Comparison of ENCODE assay signal across 9 mouse cellular contexts in the genomic region with DNA sequence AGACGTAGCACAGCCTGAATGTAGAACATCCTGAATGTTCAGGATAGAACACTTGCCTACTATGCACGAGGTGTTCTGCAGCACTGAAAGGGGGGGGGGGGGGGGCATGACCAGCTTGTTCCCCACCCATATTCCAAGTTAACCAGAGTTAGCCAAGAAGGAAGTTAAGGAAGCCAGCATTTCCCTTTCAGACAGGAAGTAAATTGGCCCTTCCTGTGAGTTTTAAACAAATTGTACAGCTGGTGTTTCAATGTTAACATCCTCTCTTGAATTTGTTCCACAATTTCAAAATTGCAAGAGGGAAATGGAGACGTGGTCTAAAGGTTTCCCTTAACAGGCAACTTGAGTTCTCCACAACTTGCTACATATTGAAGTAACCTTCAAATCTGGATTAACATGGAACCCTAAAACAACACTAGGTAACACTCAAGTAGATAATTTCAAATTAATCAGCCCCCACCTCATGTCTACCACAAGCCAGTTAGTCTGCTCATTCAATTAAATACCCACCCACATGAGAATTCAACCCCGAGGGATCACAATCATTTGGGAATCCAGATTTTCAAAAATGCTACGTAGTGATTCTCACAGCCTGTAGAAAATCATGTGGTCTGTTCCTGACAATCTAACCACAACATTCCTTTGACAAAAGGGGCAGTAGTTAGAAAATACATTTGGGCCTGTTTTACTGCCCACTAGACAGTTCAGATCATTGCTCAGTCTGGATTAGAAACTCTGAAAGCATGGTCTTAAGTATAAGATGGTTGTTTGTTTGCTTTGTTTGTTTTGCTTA. TPM values are rescaled to one million over a fixed set of nuclear protein-coding genes. Genes with fewer than 3 reads are reported as not detected.
DNase-seq lines count a peak whose midpoint lies in the region; ATAC-seq and TF ChIP-seq lines count a peak whose summit lies in the region.
"Had no signal": no experiment of that assay in that cellular context is flagged by ENCODE, and none has a peak within 500 bp of the region (broad histone marks: within the 10 kb centered on the region; RNA-seq: fewer than 3 reads in every experiment).

No protein-coding gene starts in this region.

- intact Hi-C loops in heart, postnatal 10 days (cut with DNase I), result no loop called here

- H3K27me3 ChIP-seq in limb, embryonic 13.5 days, result no peaks in the 10 kb centered on the region
- no peaks in the 10 kb centered on the region for H3K27me3 ChIP-seq in stomach, embryonic 16.5 days (ENCODE audit: control insufficient read depth, insufficient read depth, low read length)

- no peak overlapping the region for H3K4me3 ChIP-seq in lung, adult 2 months (replicated peaks; ENCODE audit: extremely low read depth, low read depth, low read length)
- no peak overlapping the region for H3K4me3 ChIP-seq in limb, embryonic 13.5 days
- H3K4me3 ChIP-seq in stomach, embryonic 16.5 days (replicated peaks; ENCODE audit: low read length), result no peak overlapping the region

- H3K9me3 ChIP-seq in limb, embryonic 13.5 days, result no peaks in the 10 kb centered on the region
- no peaks in the 10 kb centered on the region for H3K9me3 ChIP-seq in stomach, embryonic 16.5 days (replicated peaks; ENCODE audit: control insufficient read depth, low read length)

- H3K27ac ChIP-seq in limb, embryonic 13.5 days, result peak overlapping the region; percentile 39; the same call in 1 of the 2 replicates
- peak overlapping the region; percentile 96 for H3K27ac ChIP-seq in stomach, embryonic 16.5 days (ENCODE audit: low read length)

- no peak overlapping the region for H3K9ac ChIP-seq in limb, embryonic 13.5 days
- H3K9ac ChIP-seq in stomach, embryonic 16.5 days (ENCODE audit: low read length), result 0 out of 2 replicates have a peak overlapping the region, but pooled peaks have one; percentile 10

- DNase-seq in heart, adult 11 months, result peak; percentile 92
- DNase-seq in heart, postnatal 10 days, result no peak
- DNase-seq in lung, postnatal 25 days (ENCODE audit: low spot score), result peak; percentile 74
- no peak for DNase-seq in lung, adult 2 months
- no peak for DNase-seq in layer of hippocampus, adult 18-20 months (ENCODE audit: low spot score in 2 of 2)
- no peak for DNase-seq in layer of hippocampus, adult 9-11 months
- DNase-seq: thymus, adult 18-20 months had no signal

- H3K36me3 ChIP-seq in limb, embryonic 13.5 days, result no peaks in the 10 kb centered on the region
- no peaks in the 10 kb centered on the region for H3K36me3 ChIP-seq in stomach, embryonic 16.5 days (ENCODE audit: control insufficient read depth, insufficient read depth, low read length)

- peaks cover 63% of the 10 kb centered on the region for H3K4me1 ChIP-seq in lung, adult 2 months (ENCODE audit: control insufficient read depth, insufficient read depth, low read length)
- peaks cover 62% of the 10 kb centered on the region for H3K4me1 ChIP-seq in limb, embryonic 13.5 days
- peaks cover 71% of the 10 kb centered on the region for H3K4me1 ChIP-seq in stomach, embryonic 16.5 days (ENCODE audit: control insufficient read depth, insufficient read depth, low read length)

- no peak for ATAC-seq in limb, embryonic 13.5 days (ENCODE audit: low FRiP score, low read depth)
- no peak for ATAC-seq in stomach, embryonic 16.5 days (ENCODE audit: insufficient read depth, low FRiP score)

- no peak for TF ChIP-seq CTCF in lung, adult 2 months (IDR thresholded peaks at IDR 0.05; ENCODE audit: insufficient read depth, low read length)

- 19% methylated on average over 5 of the region's 5 CpGs for WGBS in lung, adult 2 months
- 57% methylated on average over 5 of the region's 5 CpGs for WGBS in limb, embryonic 13.5 days
- 28% methylated on average over 5 of the region's 5 CpGs for WGBS in stomach, embryonic 16.5 days

- no peak overlapping the region for H3K4me2 ChIP-seq in limb, embryonic 13.5 days (replicated peaks)
- peak overlapping the region; percentile 53 for H3K4me2 ChIP-seq in stomach, embryonic 16.5 days (ENCODE audit: low read depth, low read length)

- TF ChIP-seq POLR2A in lung, adult 2 months (IDR thresholded peaks at IDR 0.05; ENCODE audit: borderline replicate concordance, extremely low read depth, low read depth, low read length), result no peak

RNA-seq across cellular contexts. Expression of a gene that starts 11.9 kb away (rescaled TPM):
- total RNA-seq in heart, postnatal 10 days (2021), result 100 to 1,000 TPM; 126 to 129 TPM
- 86.2 and 130 TPM in 2 replicates for polyA plus RNA-seq in lung, adult 2 months (2012; rRNA removed)
- polyA plus RNA-seq in limb, embryonic 13.5 days (2015; fragmentation: Nextera tagmentation; extraction: Ambion mirVana), result 42.7 and 45.7 TPM in 2 replicates
- polyA plus RNA-seq in stomach, embryonic 16.5 days (2015; fragmentation: Nextera tagmentation; extraction: Ambion mirVana), result 75.7 and 84.4 TPM in 2 replicates
- total RNA-seq in layer of hippocampus, adult 18-20 months (2021), result 10 to 100 TPM; 38.2 to 48.0 TPM

RNA-seq across cellular contexts. Expression of a gene that starts 20.3 kb away (rescaled TPM):
- not detected for total RNA-seq in heart, postnatal 10 days (2021)
- polyA plus RNA-seq in lung, adult 2 months (2012; rRNA removed), result 0.05 TPM in 1 of 2 replicates, not detected in the other
- polyA plus RNA-seq in limb, embryonic 13.5 days (2015; fragmentation: Nextera tagmentation; extraction: Ambion mirVana), result 0.22 and 0.45 TPM in 2 replicates
- 0.26 TPM in 2 replicates for polyA plus RNA-seq in stomach, embryonic 16.5 days (2015; fragmentation: Nextera tagmentation; extraction: Ambion mirVana)
- not detected for total RNA-seq in layer of hippocampus, adult 18-20 months (2021)

RNA-seq across cellular contexts. Expression of a gene that starts 31.9 kb away (rescaled TPM):
- 10 to 100 TPM; 59.9 to 60.8 TPM for total RNA-seq in heart, postnatal 10 days (2021)
- 40.4 and 51.7 TPM in 2 replicates for polyA plus RNA-seq in lung, adult 2 months (2012; rRNA removed)
- 310 and 320 TPM in 2 replicates for polyA plus RNA-seq in limb, embryonic 13.5 days (2015; fragmentation: Nextera tagmentation; extraction: Ambion mirVana)
- polyA plus RNA-seq in stomach, embryonic 16.5 days (2015; fragmentation: Nextera tagmentation; extraction: Ambion mirVana), result 184 and 203 TPM in 2 replicates
- 10 to 100 TPM; 22.6 to 25.0 TPM for total RNA-seq in layer of hippocampus, adult 18-20 months (2021)

RNA-seq across cellular contexts. Expression of a gene that starts 39.2 kb away (rescaled TPM):
- 10 to 100 TPM in 1 of 2 experiments, 1 to 10 TPM in 1; 9.6 to 11.7 TPM for total RNA-seq in heart, postnatal 10 days (2021)
- polyA plus RNA-seq in lung, adult 2 months (2012; rRNA removed), result not detected in 2 replicates
- polyA plus RNA-seq in limb, embryonic 13.5 days (2015; fragmentation: Nextera tagmentation; extraction: Ambion mirVana), result not detected in 2 replicates
- polyA plus RNA-seq in stomach, embryonic 16.5 days (2015; fragmentation: Nextera tagmentation; extraction: Ambion mirVana), result not detected in 2 replicates
- 1 to 10 TPM; 2.4 to 7.2 TPM for total RNA-seq in layer of hippocampus, adult 18-20 months (2021)

RNA-seq across cellular contexts. Expression of a gene that starts 39.6 kb away (rescaled TPM):
- total RNA-seq in heart, postnatal 10 days (2021), result 10 to 100 TPM; 15.1 to 17.8 TPM
- polyA plus RNA-seq in lung, adult 2 months (2012; rRNA removed), result 6.9 and 8.9 TPM in 2 replicates
- polyA plus RNA-seq in limb, embryonic 13.5 days (2015; fragmentation: Nextera tagmentation; extraction: Ambion mirVana), result 32.2 and 34.5 TPM in 2 replicates
- 27.2 and 28.3 TPM in 2 replicates for polyA plus RNA-seq in stomach, embryonic 16.5 days (2015; fragmentation: Nextera tagmentation; extraction: Ambion mirVana)
- total RNA-seq in layer of hippocampus, adult 18-20 months (2021), result 10 to 100 TPM; 33.9 to 34.4 TPM

Comparison
In these comparisons a context has a peak if more than half of its experiments do, and no peak if none do; other contexts are left out.
1. DNase-seq: peak in heart, adult 11 months (single experiment) and lung, postnatal 25 days (single experiment); none in heart, postnatal 10 days (0 of 2), lung, adult 2 months (single experiment), layer of hippocampus, adult 18-20 months (0 of 2) and layer of hippocampus, adult 9-11 months (single experiment).